Mouse (Mus musculus): ENCODE data around the gene a. TPM values are rescaled to one million over a fixed set of nuclear protein-coding genes. Genes with fewer than 3 reads are reported as not detected.

a gene
- polyA plus RNA-seq, 1 experiment from 2014 or later, result not detected

- Histone ChIP-seq H3K27me3 (ENCODE audit: control insufficient read depth, insufficient read depth, low read length) (no peaks in the 10 kb centered on the region), H3K4me2 (replicated peaks; ENCODE audit: low read depth, low read length) (no peak overlapping the region), H3K4me1 (ENCODE audit: control insufficient read depth, insufficient read depth, low read length) (no peaks in the 10 kb centered on the region), H3K36me3 (ENCODE audit: control insufficient read depth, insufficient read depth, low read length) (peaks cover 89% of the 10 kb centered on the region), H3K4me3 (ENCODE audit: low read length) (no peak overlapping the region), H3K27ac (ENCODE audit: low read depth, low read length) (no peak overlapping the region), H3K9me3 (ENCODE audit: control insufficient read depth, low read length) (no peaks in the 10 kb centered on the region), H3K9ac (ENCODE audit: low read depth, low read length) (no peak overlapping the region)
- ATAC-seq (ENCODE audit: low FRiP score, low TSS enrichment), result no peak
- 89% methylated on average over 13 of the region's 13 CpGs for WGBS
These were observed 72.5 kb downstream of the a start for GRCm38 (mm10) chr2:154863672-154864071.

- no peak overlapping the region for H3K4me3 ChIP-seq (ENCODE audit: low read length)
- H3K4me2 ChIP-seq (replicated peaks; ENCODE audit: low read depth, low read length), result no peak overlapping the region
- H3K9me3 ChIP-seq (ENCODE audit: control insufficient read depth, low read length), result no peaks in the 10 kb centered on the region
- no peak overlapping the region for H3K9ac ChIP-seq (ENCODE audit: low read depth, low read length)
- H3K27me3 ChIP-seq (ENCODE audit: control insufficient read depth, insufficient read depth, low read length), result no peaks in the 10 kb centered on the region
- no peak overlapping the region for H3K27ac ChIP-seq (ENCODE audit: low read depth, low read length)
- WGBS, result 77% methylated on average over 3 of the region's 3 CpGs
- peaks cover 90% of the 10 kb centered on the region for H3K36me3 ChIP-seq (ENCODE audit: control insufficient read depth, insufficient read depth, low read length)
- no peak for ATAC-seq (ENCODE audit: low FRiP score, low TSS enrichment)
- no peaks in the 10 kb centered on the region for H3K4me1 ChIP-seq (ENCODE audit: control insufficient read depth, insufficient read depth, low read length)
These were observed 74.5 kb downstream of the a start for GRCm38 (mm10) chr2:154865696-154866095.

GRCm38 (mm10) chr2:154868106-154868505, 76.9 kb downstream of the a start:
- Histone ChIP-seq H3K27ac (ENCODE audit: low read depth, low read length) (no peak overlapping the region), H3K27me3 (ENCODE audit: control insufficient read depth, insufficient read depth, low read length) (no peaks in the 10 kb centered on the region), H3K4me1 (ENCODE audit: control insufficient read depth, insufficient read depth, low read length) (no peaks in the 10 kb centered on the region), H3K4me3 (ENCODE audit: low read length) (no peak overlapping the region), H3K9me3 (ENCODE audit: control insufficient read depth, low read length) (no peaks in the 10 kb centered on the region), H3K9ac (ENCODE audit: low read depth, low read length) (no peak overlapping the region), H3K36me3 (ENCODE audit: control insufficient read depth, insufficient read depth, low read length) (peaks cover 86% of the 10 kb centered on the region), H3K4me2 (replicated peaks; ENCODE audit: low read depth, low read length) (no peak overlapping the region)
- 91% methylated on average over 1 of the region's 1 CpGs for WGBS
- ATAC-seq (ENCODE audit: low FRiP score, low TSS enrichment), result no peak

DNA sequence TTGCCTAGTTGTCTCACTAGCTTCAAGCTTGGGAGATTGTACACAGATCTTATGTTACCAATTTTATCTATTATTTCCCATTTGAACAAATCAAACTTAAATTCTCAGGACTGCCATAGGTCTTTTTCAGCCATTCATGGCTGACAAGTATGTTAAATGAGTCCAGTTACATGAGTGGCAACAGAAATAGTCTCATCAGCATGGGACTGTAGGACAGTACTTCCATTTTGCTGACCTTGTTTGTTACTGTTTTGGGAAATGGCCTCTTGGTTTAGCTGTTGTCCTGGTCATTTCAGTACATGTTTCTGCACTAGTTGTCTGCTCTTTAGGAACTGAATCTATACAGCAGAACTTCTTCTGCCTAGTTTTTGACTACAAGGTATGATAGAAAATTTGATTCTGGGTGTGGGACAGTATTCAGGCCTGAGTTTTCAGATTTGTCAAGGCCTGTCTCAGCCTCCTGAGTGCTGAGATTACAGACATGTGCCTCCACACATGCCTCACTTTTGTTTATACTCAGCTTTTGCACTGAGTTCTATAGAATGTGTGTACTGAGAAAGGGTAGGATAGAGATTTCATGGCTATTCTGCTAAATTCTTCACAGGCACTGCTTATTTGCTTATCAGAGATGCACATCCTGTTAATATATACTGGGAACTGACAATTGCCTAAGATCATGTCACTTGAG, 78.9 kb downstream of the a start:
- H3K4me2 ChIP-seq (replicated peaks; ENCODE audit: low read depth, low read length), result no peak overlapping the region
- no peak overlapping the region for H3K4me3 ChIP-seq (ENCODE audit: low read length)
- no peak overlapping the region for H3K27ac ChIP-seq (ENCODE audit: low read depth, low read length)
- H3K27me3 ChIP-seq (ENCODE audit: control insufficient read depth, insufficient read depth, low read length), result no peaks in the 10 kb centered on the region
- H3K4me1 ChIP-seq (ENCODE audit: control insufficient read depth, insufficient read depth, low read length), result no peaks in the 10 kb centered on the region
- no peak for ATAC-seq (ENCODE audit: low FRiP score, low TSS enrichment)
- H3K36me3 ChIP-seq (ENCODE audit: control insufficient read depth, insufficient read depth, low read length), result peaks cover 82% of the 10 kb centered on the region
- no peak overlapping the region for H3K9ac ChIP-seq (ENCODE audit: low read depth, low read length)
- no peaks in the 10 kb centered on the region for H3K9me3 ChIP-seq (ENCODE audit: control insufficient read depth, low read length)

- ATAC-seq (ENCODE audit: low FRiP score, low TSS enrichment), result no peak
- no peaks in the 10 kb centered on the region for H3K9me3 ChIP-seq (ENCODE audit: control insufficient read depth, low read length)
- H3K9ac ChIP-seq (ENCODE audit: low read depth, low read length), result no peak overlapping the region
- H3K27me3 ChIP-seq (ENCODE audit: control insufficient read depth, insufficient read depth, low read length), result no peaks in the 10 kb centered on the region
- no peak overlapping the region for H3K27ac ChIP-seq (ENCODE audit: low read depth, low read length)
- no peak overlapping the region for H3K4me2 ChIP-seq (replicated peaks; ENCODE audit: low read depth, low read length)
- 87% methylated on average over 2 of the region's 2 CpGs for WGBS
- H3K4me3 ChIP-seq (ENCODE audit: low read length), result no peak overlapping the region
- no peaks in the 10 kb centered on the region for H3K4me1 ChIP-seq (ENCODE audit: control insufficient read depth, insufficient read depth, low read length)
- H3K36me3 ChIP-seq (ENCODE audit: control insufficient read depth, insufficient read depth, low read length), result peaks cover 69% of the 10 kb centered on the region
These were observed 85.4 kb downstream of the a start for GRCm38 (mm10) chr2:154876621-154877020.

DNA sequence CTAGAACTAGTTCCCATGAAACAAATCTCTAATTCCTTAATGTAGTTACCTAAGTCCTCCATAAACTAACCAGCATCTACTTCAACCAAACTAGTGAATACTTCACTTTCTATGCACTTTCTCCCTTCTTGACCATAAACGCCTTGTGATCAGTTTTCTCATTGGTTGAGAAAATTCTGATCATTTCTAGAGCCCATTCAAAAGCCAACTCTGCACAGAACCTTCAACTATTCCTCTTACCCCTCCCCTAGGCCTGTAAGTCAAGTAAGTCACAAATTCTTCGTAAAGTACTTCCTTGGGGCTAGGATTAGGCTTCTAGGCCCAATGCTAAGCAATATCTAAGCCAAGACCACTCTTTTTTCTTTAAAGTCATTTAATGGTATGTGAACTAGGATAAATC, 100.4 kb downstream of the a start:
- Histone ChIP-seq H3K9ac (ENCODE audit: low read depth, low read length) (peak overlapping the region; percentile 97), H3K4me1 (ENCODE audit: control insufficient read depth, insufficient read depth, low read length) (peaks cover 11% of the 10 kb centered on the region), H3K4me2 (replicated peaks; ENCODE audit: low read depth, low read length) (peak overlapping the region; percentile 68), H3K36me3 (ENCODE audit: control insufficient read depth, insufficient read depth, low read length) (peaks cover 14% of the 10 kb centered on the region), H3K27me3 (ENCODE audit: control insufficient read depth, insufficient read depth, low read length) (no peaks in the 10 kb centered on the region), H3K4me3 (ENCODE audit: low read length) (peak overlapping the region; percentile 94), H3K27ac (ENCODE audit: low read depth, low read length) (no peak overlapping the region; the same call in 1 of the 2 replicates), H3K9me3 (ENCODE audit: control insufficient read depth, low read length) (no peaks in the 10 kb centered on the region)
- whole genome bisulfite sequencing, result 10% methylated on average over 2 of the region's 2 CpGs
- ATAC-seq (ENCODE audit: low FRiP score, low TSS enrichment), result no peak

DNA sequence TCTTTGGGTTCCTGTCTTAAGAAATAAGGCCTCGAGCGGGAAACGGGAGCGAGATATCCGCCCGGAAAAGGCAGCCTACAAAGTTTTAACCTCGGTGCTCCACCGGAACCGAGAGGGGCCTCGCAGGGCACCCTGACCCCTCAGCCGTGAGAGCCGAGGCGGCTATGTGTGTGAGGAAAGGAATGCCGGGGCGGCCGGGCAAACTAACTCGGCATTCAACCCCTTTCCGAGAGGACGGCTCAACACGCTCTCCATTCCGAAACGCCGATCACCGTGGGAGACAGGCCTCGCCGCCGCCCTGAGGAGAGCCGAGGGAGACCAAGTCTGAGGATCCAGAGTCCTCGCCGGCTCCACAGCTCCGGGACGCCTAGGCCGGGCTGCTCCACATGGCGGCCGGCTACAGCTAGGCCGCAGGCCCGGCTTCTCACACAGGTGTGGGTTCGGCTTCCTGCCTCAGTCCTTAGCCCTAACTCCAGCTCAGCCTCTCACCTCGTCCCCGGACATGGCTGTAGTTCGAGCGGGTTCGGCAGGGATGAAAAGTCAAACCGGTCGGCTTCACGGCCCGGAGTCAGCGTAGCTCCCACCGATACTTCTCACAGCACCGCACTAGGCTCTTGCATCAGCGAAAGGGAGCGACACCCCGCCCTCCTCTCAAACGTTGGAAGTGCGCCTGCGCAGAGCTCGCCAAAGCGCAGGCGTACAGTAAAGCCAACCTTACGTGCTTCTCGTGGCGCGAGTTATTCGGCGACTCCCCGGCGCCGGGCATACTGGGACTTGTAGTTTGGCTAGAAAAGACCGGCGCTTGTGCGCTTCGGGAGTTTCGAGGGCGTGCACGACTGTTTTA, 101.2 kb downstream of the a start, which contains the start of gene Eif2s2:
Gene Eif2s2 (minus strand): TSS at position 735 of the 844 bp plus-strand sequence.
- peak within 1 kb of the TSS; percentile 68 for H3K4me2 ChIP-seq (replicated peaks; ENCODE audit: low read depth, low read length)
- H3K27ac ChIP-seq (ENCODE audit: low read depth, low read length), result peak within 1 kb of the TSS; percentile 79
- under 1% methylated on average over 74 of the region's 75 CpGs for WGBS
- H3K9ac ChIP-seq (ENCODE audit: low read depth, low read length), result peak within 1 kb of the TSS; percentile 97
- H3K4me3 ChIP-seq (ENCODE audit: low read length), result peak within 1 kb of the TSS; percentile 94
- H3K9me3 ChIP-seq (ENCODE audit: control insufficient read depth, low read length), result no peaks in the 10 kb centered on the region
- peaks cover 11% of the 10 kb centered on the region for H3K4me1 ChIP-seq (ENCODE audit: control insufficient read depth, insufficient read depth, low read length)
- H3K36me3 ChIP-seq (ENCODE audit: control insufficient read depth, insufficient read depth, low read length), result peaks cover 6% of the 10 kb centered on the region; the same call in 1 of the 2 replicates
- ATAC-seq (ENCODE audit: low FRiP score, low TSS enrichment), result peak; percentile 97
- H3K27me3 ChIP-seq (ENCODE audit: control insufficient read depth, insufficient read depth, low read length), result no peaks in the 10 kb centered on the region

DNA sequence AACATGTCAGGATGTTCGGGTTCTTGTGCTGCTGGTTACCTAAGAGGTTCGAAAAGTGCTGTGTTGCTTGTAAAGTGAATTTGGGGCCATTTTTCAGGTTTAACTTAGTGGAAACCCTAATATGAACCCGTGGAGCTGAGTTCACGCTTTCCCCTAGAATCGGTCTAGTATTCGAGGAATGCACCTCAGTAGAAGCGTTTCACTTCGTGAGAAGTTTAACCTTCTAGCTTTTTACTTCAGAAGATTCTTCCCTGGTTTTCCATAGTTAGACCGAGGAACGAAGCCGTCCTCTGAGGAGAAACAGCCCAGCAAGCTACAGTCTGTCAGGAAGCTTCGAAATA, 101.8 kb downstream of the a start:
- Histone ChIP-seq H3K4me1 (ENCODE audit: control insufficient read depth, insufficient read depth, low read length) (peaks cover 11% of the 10 kb centered on the region), H3K9me3 (ENCODE audit: control insufficient read depth, low read length) (no peaks in the 10 kb centered on the region), H3K4me2 (replicated peaks; ENCODE audit: low read depth, low read length) (peak overlapping the region; percentile 68), H3K4me3 (ENCODE audit: low read length) (peak overlapping the region; percentile 94), H3K27me3 (ENCODE audit: control insufficient read depth, insufficient read depth, low read length) (no peaks in the 10 kb centered on the region), H3K9ac (ENCODE audit: low read depth, low read length) (peak overlapping the region; percentile 46; the same call in 1 of the 2 replicates), H3K36me3 (ENCODE audit: control insufficient read depth, insufficient read depth, low read length) (peaks cover 1% of the 10 kb centered on the region; the same call in 1 of the 2 replicates), H3K27ac (ENCODE audit: low read depth, low read length) (no peak overlapping the region)
- WGBS, result 10% methylated on average over 12 of the region's 12 CpGs
- peak; percentile 25; the same call in 1 of the 2 replicates for ATAC-seq (ENCODE audit: low FRiP score, low TSS enrichment)

DNA sequence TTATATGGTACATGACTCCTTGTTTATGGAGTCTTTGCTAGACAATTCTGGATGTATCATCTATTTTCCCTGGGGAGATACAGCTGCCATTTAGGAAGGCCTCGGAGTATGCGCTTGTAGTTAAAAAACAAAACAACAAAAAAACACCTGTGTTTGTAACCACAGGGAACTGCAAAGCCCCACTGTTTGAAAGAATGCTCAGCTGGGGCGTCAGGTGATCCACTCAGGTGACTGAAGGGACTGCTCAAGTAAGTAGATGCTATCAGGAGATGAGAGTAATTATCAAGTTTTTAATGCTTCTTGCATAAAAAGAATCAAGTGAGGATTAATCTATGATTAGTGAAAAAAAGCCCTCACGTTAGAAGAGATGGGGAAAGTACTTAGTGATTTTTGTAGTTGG, 102.3 kb downstream of the a start:
- H3K9me3 ChIP-seq (ENCODE audit: control insufficient read depth, low read length), result no peaks in the 10 kb centered on the region
- H3K36me3 ChIP-seq (ENCODE audit: control insufficient read depth, insufficient read depth, low read length), result no peaks in the 10 kb centered on the region
- 73% methylated on average over 4 of the region's 4 CpGs for WGBS
- peak overlapping the region; percentile 68; the same call in 1 of the 2 replicates for H3K4me2 ChIP-seq (replicated peaks; ENCODE audit: low read depth, low read length)
- no peaks in the 10 kb centered on the region for H3K27me3 ChIP-seq (ENCODE audit: control insufficient read depth, insufficient read depth, low read length)
- no peak overlapping the region for H3K27ac ChIP-seq (ENCODE audit: low read depth, low read length)
- H3K4me3 ChIP-seq (ENCODE audit: low read length), result peak overlapping the region; percentile 94; the same call in 1 of the 2 replicates
- H3K9ac ChIP-seq (ENCODE audit: low read depth, low read length), result no peak overlapping the region
- peaks cover 11% of the 10 kb centered on the region for H3K4me1 ChIP-seq (ENCODE audit: control insufficient read depth, insufficient read depth, low read length)
- no peak for ATAC-seq (ENCODE audit: low FRiP score, low TSS enrichment)
